Mouse (Mus musculus) spleen, postnatal 4 days (tissue): ENCODE results near the gene Flcn.
"Not testable (repeated sequence)": the region's sequence is repeated elsewhere in the genome, so short reads cannot be mapped to it uniquely, and the experiment has no call there.

Experiments used
- DNase-seq, 2 experiments: peaks; one replicate each; pipeline ENCODE4 v3.0.0; 2022; ENCODE audit warnings: low spot score in 2 of 2

Flcn gene

GRCm38 (mm10) chr11:59809670-59810474, at the start of gene Flcn:
TSS of gene Flcn (minus strand) at chr11:59810016.
- peak; percentile 83 to 93 for DNase-seq

GRCm38 (mm10) chr11:59852865-59853264, 43.0 kb upstream of the Flcn start:
- no peak for DNase-seq

DNA sequence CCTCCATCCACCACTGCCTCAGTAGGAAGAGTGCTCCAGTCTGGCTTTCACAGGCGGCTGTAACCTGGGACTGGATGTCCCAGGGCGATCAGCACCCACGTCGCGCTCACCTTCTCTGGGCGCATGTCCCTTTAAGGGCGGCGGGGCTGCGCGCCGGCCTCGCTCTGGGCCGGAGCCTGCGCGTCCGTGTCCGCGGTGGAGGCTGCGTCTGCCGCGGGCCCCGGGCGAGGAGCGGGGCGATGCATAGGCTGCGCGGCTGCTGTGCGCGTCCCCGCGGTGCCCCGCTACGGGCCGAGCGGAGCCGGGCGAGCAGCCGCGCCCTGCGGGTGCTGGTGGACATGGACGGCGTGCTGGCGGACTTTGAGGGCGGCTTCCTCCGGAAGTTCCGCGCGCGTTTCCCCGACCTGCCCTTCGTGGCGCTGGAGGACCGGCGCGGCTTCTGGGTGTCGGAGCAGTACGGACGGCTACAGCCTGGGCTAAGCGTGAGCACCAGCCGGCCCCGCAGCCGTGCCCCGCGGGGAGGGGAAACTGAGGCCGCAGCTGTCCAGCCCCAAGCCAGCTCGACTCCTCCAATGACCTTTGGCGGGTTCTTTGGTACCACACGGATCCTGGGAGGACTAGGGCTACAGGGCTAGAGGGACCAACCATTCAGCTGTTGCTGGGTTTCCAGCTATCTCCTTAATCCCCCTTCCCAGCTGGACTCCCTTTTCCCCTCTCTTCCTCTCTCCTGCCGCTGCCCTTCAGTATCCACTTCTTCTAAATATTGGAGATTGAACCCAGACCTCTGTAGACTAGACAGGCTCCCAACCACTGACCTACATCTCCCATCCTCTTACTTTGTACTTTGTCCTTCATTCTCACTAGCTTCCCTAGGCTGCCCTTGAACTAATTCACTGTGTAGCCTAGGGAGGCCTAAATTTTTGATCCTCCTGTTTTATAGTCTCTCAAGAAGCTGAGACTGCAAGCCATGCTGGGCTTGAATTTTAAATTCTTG, 38.4 kb upstream of the Flcn start:
- peak; percentile 75 to 89 for DNase-seq

DNA sequence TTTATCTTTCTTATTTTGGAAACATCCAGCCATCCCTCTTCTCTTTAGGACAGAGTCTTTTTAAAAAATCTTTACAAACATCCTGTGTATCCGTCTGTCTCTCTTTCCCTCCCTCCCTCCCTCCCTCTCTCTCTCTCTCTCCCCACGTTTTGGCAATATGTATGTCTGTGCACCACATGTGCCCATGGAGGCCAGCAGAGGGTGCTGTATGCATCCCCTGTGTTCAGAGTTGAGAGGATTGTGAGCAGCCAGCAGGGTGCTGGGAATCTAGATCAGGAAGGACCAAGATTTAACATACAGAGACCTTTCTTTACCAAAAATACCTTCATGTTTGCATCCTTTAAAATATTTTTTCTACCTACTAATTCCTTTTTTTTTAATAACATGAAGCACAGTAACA, 37.3 kb upstream of the Flcn start:
- peak; percentile 59 to 77 for DNase-seq

DNA sequence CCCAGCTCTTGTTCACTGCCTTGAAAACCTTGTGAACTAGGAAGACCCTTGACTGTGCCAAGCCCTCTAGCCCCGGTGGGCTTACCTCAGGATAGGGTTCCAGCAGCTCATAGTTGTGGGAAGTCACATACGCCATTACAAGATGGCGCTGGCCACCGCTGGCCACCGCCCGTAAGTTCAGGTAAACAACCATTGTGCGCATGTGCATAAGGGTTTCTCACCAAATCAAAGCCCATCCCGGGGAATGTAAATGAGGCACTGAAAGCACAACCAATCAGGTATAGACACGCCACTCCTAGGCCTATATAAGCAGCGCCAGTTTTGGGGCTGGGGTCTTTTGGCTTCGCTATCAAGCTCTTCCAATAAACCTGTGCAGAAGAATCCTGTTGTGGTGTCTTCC, 36.5 kb upstream of the Flcn start:
- DNase-seq = no peak

DNA sequence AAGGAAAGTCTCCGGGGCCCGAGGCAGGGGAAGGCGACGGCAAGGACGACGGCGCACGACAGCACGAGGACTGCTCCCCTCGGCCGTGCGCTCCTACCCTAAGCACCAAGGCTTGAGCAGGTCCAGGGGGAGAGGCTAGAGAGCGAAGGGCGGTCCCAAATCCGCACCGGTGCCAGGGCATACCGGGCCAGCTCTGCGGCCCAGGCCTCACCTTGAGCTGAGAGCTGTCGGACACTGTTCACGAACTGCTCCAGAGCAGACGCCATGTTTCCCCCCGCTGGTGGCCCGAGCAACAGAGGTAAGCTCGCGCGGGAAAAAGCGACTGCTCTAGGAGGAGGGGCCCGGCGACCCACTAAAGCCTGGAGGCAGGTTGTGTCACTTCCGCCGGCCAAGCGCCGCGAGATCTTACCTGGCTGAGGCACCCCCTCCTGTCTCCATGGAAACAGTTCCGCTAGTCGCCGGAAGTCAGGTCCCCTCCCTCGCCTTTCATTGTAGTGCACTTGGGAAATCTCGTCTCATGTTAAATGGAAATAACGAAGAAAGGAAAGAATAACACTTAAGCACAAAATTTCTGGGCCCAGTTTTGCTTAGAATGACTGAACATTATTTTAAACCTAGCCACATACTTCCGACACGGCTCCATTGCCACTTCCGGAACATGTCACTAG, 29.8 kb upstream of the Flcn start, which contains the start of gene Cops3:
Gene Cops3 (minus strand): TSS at position 380 of the 668 bp plus-strand sequence.
- peak; percentile 91 to 95 for DNase-seq

DNA sequence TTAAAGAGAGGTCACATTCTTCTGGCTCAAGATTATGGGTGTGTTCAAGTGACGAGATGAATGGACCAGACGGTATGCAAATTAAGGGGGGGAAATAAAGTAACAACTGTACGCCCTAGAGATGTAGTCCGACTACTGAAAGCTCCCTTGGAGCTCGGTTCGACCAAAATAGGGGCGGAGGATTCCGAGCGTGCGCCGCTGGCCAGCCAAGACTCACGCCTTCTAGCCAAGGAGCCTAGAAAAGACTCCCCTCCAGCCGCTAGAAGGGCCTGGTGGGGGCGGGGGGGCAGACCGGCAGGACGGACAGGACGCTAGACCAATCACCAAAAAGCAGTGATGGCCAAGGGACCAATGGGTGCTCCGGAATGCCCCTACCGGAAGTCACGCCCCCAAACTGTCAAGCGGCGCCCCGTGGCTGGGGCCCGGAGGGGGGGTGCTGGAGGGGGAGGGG, 29.2 kb upstream of the Flcn start, which contains the start of gene Nt5m:
Gene Nt5m (plus strand): TSS at position 440 of the 451 bp plus-strand sequence.
- DNase-seq = peak; percentile 94 to 97

GRCm38 (mm10) chr11:59838426-59838825, 28.6 kb upstream of the Flcn start:
- DNase-seq = no peak

- not testable (repeated sequence) for DNase-seq
Observed at GRCm38 (mm10) chr11:59837789-59838188, 28.0 kb upstream of the Flcn start.

GRCm38 (mm10) chr11:59821625-59822024, 11.8 kb upstream of the Flcn start:
- DNase-seq = no peak

DNA sequence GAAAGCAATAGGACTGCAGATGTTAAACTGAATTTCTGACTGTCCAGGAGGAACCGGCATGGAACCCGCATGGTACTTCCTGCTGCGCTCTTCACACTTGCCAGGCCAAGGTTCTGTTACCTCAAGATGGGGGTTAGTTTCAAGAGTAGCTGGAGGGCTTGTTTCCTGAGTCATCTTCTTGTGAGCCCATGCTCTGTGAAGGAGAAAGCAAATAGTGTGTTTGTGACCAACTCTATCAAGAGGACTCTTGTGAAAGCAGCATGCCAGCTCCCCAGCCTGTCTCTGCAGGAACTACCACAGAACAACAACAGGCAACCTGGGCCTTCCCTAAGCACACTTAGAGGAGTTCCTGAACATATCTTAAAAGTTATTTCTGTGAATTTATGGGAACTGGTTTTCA, 8.1 kb upstream of the Flcn start:
- DNase-seq = no peak

GRCm38 (mm10) chr11:59815482-59816065, 5.8 kb upstream of the Flcn start:
- DNase-seq = no peak

- DNase-seq = no peak
Observed at GRCm38 (mm10) chr11:59814936-59815335, 5.1 kb upstream of the Flcn start.

DNA sequence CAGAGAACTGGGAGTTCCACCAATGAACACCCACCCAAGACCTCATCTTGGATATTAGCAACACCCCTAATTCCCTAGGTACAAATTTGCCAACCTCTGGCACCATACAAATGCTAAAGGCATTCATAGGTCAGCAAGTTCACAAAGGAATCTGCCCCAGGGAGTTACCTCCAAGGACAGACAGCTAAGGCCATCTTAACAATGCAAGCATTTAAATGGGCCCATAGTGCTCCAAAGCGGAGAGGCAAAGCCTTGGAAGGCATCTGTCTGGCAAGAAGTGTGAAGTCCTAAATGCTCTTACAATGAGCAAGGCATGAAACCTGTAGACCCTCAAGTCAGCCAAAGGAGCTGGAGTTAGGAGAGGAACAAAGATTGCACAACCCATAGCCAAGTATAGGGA, 4.5 kb upstream of the Flcn start:
- DNase-seq = no peak

GRCm38 (mm10) chr11:59813276-59813675, 3.5 kb upstream of the Flcn start:
- no peak for DNase-seq

DNA sequence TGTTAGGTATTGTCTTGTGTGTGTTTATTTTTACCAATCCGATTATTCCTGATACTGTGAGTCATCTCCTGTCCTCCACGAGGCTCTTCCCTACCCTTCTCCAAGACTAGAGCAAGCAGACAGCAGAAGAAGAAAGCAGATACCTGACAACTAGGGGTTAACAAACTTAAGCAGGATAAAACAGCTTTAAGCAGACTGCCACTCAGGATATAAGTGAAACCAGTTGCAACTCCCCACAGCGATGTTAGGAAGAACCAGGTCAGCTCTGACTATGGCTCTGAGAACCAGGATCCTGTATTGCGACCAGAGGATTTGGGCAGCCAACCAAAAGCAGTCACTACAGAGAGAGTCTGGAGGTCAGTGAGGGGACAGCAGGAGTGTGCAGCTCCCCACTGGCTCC, 1.4 kb upstream of the Flcn start:
- no peak for DNase-seq

GRCm38 (mm10) chr11:59810480-59811158, 803 bp upstream of the Flcn start:
- DNase-seq = no peak

DNA sequence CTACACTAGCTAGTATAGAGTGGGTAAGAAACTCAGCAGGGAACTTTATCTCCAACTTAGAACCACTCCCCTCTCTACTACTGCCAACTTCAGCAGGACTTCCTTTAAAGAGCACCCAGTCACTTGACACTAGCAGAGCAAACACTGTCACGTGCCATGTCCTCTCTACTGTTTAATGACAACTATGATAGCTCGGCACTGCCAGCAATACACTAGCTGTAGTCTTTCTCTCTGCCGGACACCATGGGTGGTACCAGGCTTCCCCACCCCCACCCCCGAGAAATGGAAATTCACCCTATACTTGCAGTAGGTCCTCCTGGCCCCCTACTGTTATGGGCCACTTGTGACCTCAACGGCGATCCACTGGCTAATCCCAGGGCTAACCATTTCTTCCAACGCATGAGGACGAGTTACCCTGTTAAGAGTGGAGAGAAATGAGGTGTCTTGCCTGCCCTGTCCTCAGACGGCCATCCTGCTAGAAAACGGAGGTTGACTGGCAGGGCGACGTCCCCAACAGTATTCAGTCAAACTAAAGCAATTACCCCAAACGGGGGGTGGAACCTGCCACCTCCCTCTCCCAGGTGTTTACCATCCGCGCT, 646 bp downstream of the Flcn start:
- no peak for DNase-seq

DNA sequence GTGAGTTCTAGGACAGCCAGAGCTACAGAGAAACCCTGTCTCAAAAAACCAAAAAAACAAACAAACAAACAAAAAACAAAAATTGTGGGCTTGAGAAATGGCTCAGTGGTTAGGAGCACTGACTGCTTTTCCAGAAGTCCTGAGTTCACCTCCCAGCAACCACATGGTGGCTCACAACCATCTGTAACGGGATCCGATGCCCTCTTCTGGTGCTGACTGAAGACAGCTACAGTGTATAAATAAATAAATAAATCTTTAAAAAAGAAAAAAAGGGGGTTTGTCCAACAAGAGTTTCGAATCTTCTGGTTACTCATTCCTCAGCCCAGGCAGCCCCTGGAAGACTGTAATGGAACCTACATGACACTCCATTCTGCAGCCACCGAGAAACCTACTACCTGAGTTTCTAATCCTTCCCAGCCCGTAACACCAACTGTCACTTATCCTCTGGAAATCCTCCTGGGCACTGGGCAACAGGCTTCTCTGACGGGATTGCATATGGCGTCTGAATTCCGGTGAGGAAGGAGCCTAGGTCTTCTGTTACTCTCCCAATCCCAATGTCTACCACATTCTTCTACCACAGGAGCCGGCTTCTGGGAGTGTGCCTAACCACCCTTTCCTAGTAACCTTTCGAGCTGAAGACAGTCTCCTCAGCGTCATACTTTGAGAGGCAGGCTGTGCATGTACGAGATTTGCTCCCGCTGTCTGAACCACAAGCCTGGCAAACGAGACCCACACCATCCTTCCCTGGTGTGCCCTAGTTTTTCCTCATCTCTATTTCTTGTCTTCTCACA, 1.5 kb downstream of the Flcn start:
- no peak for DNase-seq

GRCm38 (mm10) chr11:59805656-59806055, 4.2 kb downstream of the Flcn start:
- no peak for DNase-seq
